Mouse (Mus musculus): ENCODE measurements at regions not wholly inside any gene's neighbourhood (a gene's known extent, or its start where the extent isn't known, plus 50 kb on each side); places are given as distances from the start of the nearest gene placed in this dataset.

DNA sequence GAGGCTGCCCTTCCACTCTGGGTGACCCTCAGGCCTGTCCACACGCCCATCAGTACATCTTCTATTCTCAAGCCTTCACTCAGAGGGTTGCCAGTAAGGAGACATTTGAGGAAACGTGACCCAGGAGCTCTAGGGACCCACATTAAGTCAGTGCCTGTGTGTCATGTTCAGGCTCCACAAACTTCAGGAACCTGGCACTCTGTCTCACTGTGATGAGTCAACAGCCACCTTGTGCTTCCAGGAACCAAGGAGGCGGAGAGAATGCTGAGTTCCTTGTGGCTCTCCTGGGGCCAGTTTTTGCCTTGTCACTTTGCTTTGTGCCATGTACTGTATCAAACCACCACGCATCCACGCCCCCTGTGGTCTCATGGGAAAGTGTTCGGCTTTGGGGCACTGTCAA lies 104.4 kb downstream of the Abhd5 start:
- Histone ChIP-seq H3K27me3 (ENCODE audit: control insufficient read depth, insufficient read depth, low read length) (no peaks in the 10 kb centered on the region; the same call in 1 of the 2 replicates), H3K27ac (replicated peaks; ENCODE audit: insufficient read depth, low read depth, low read length) (no peak overlapping the region), H3K36me3 (ENCODE audit: control insufficient read depth, insufficient read depth, low read length) (no peaks in the 10 kb centered on the region), H3K4me3 (ENCODE audit: insufficient read depth, low read depth, low read length) (no peak overlapping the region), H3K4me1 (ENCODE audit: control insufficient read depth, insufficient read depth, low read length) (no peaks in the 10 kb centered on the region), H3K79me2 (ENCODE audit: control insufficient read depth, insufficient read depth, low read length) (no peaks in the 10 kb centered on the region), H3K9ac (ENCODE audit: low read depth, low read length) (no peak overlapping the region)
- no peak for DNase-seq (ENCODE audit: extremely low read depth, low read depth, low spot score)
- WGBS, result 71% methylated on average over 6 of the region's 6 CpGs
- no peak for TF ChIP-seq CTCF (IDR thresholded peaks at IDR 0.05; ENCODE audit: low read depth, low read length)
- no peak for TF ChIP-seq POLR2A (IDR thresholded peaks at IDR 0.05; ENCODE audit: extremely low read depth, insufficient read depth, low read length)

DNA sequence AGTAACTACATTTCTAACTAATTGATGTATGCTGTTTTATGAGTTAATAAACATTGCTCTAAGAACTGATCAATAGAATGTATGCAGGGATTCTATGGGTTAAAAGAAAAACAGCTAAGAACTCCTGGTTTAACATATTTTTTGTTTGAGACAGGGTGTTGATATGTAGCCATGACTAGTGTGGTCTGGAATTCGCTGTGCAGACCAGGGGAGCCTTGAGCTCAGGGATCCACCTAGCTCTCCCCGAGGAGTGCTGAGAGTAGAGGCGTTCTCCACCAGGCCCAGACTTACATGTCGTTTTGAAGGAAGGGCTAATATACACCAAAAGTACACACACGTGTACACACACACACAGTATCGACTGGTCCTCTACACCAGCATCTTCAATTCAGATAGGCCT lies 108.1 kb downstream of the Abhd5 start:
- no peak overlapping the region for H3K9ac ChIP-seq (ENCODE audit: low read depth, low read length)
- H3K36me3 ChIP-seq (ENCODE audit: control insufficient read depth, insufficient read depth, low read length), result no peaks in the 10 kb centered on the region
- no peaks in the 10 kb centered on the region; the same call in 1 of the 2 replicates for H3K27me3 ChIP-seq (ENCODE audit: control insufficient read depth, insufficient read depth, low read length)
- WGBS, result 81% methylated on average over 6 of the region's 6 CpGs
- no peaks in the 10 kb centered on the region for H3K4me1 ChIP-seq (ENCODE audit: control insufficient read depth, insufficient read depth, low read length)
- no peak for DNase-seq (ENCODE audit: extremely low read depth, low read depth, low spot score)
- TF ChIP-seq POLR2A (IDR thresholded peaks at IDR 0.05; ENCODE audit: extremely low read depth, insufficient read depth, low read length) (no peak), CTCF (IDR thresholded peaks at IDR 0.05; ENCODE audit: low read depth, low read length) (no peak)
- H3K4me3 ChIP-seq (ENCODE audit: insufficient read depth, low read depth, low read length), result no peak overlapping the region
- no peaks in the 10 kb centered on the region for H3K79me2 ChIP-seq (ENCODE audit: control insufficient read depth, insufficient read depth, low read length)
- no peak overlapping the region for H3K27ac ChIP-seq (replicated peaks; ENCODE audit: insufficient read depth, low read depth, low read length)

DNA sequence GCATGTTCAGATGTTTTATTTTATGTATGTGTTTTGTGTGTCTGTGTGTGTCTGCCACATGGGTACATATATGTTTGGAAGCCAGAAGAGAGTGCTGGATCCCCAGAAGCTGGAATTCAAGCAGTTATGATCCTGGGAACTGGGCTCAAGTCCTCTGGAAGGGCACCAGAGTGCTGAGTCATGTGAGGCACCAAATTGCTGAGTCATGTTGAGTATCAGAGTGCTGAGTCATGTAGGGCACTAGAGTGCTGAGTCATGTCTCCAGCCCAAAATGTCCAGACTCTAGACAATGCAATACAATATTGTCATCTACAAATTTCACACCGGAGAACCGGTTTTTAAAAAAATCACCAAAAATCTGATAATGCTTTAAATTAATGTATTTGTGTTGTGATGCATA lies 120.1 kb downstream of the Abhd5 start:
- Histone ChIP-seq H3K79me2 (ENCODE audit: control insufficient read depth, insufficient read depth, low read length) (no peaks in the 10 kb centered on the region), H3K27me3 (ENCODE audit: control insufficient read depth, insufficient read depth, low read length) (no peaks in the 10 kb centered on the region), H3K9ac (ENCODE audit: low read depth, low read length) (no peak overlapping the region), H3K4me3 (ENCODE audit: insufficient read depth, low read depth, low read length) (no peak overlapping the region), H3K4me1 (ENCODE audit: control insufficient read depth, insufficient read depth, low read length) (no peaks in the 10 kb centered on the region), H3K27ac (replicated peaks; ENCODE audit: insufficient read depth, low read depth, low read length) (no peak overlapping the region), H3K36me3 (ENCODE audit: control insufficient read depth, insufficient read depth, low read length) (no peaks in the 10 kb centered on the region)
- no peak for DNase-seq (ENCODE audit: extremely low read depth, low read depth, low spot score)
- 95% methylated on average over 2 of the region's 2 CpGs for WGBS
- TF ChIP-seq CTCF (IDR thresholded peaks at IDR 0.05; ENCODE audit: low read depth, low read length) (no peak), POLR2A (IDR thresholded peaks at IDR 0.05; ENCODE audit: extremely low read depth, insufficient read depth, low read length) (no peak)

DNA sequence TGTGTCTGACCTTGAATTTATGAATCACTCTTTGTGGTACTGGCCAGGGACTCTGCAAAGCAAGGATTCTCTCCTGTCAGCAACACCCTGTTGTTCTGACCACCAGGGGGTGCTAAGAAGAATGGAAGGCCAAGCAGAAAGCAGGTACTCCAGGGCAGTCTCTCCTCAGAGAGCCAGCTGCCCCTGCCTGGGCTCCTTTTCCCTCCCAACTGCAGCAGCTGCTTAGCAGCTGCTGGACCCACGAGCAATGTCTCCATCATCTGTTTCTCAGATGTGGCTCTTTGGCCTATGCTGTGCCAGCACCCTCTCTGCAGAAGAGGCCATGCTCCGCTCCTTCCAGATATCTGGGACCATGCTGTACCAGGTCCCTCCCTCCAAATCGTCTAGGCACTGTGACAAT lies 124.9 kb downstream of the Abhd5 start:
- no peaks in the 10 kb centered on the region for H3K27me3 ChIP-seq (ENCODE audit: control insufficient read depth, insufficient read depth, low read length)
- H3K9ac ChIP-seq (ENCODE audit: low read depth, low read length), result no peak overlapping the region
- TF ChIP-seq CTCF (IDR thresholded peaks at IDR 0.05; ENCODE audit: low read depth, low read length) (peak; percentile 35; the same call in 1 of the 2 replicates), POLR2A (IDR thresholded peaks at IDR 0.05; ENCODE audit: extremely low read depth, insufficient read depth, low read length) (no peak)
- no peaks in the 10 kb centered on the region for H3K79me2 ChIP-seq (ENCODE audit: control insufficient read depth, insufficient read depth, low read length)
- H3K36me3 ChIP-seq (ENCODE audit: control insufficient read depth, insufficient read depth, low read length), result no peaks in the 10 kb centered on the region
- WGBS, result 68% methylated on average over 3 of the region's 3 CpGs
- peak; percentile 1 for DNase-seq (ENCODE audit: extremely low read depth, low read depth, low spot score)
- H3K27ac ChIP-seq (replicated peaks; ENCODE audit: insufficient read depth, low read depth, low read length), result no peak overlapping the region
- H3K4me1 ChIP-seq (ENCODE audit: control insufficient read depth, insufficient read depth, low read length), result no peaks in the 10 kb centered on the region
- H3K4me3 ChIP-seq (ENCODE audit: insufficient read depth, low read depth, low read length), result no peak overlapping the region

DNA sequence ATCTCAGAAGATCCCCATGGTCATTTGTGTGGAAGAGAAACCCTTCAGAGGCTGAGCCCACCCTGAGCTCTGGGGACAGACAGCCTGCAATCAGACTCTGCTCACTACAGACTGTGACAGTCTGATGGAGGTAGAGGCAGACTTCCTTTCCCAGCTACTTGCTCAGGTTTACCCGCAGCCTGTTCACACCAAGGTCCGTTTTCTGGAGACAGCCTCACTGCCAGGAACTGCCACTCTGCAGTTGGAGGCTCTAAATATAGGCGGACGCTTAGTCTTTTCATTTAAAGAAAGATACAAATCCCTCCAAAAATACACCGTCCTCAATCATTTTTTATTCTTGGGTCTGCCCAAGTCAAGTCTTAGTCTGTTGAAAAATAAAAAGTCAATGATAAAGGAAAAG lies 135.6 kb downstream of the Abhd5 start:
- TF ChIP-seq POLR2A (IDR thresholded peaks at IDR 0.05; ENCODE audit: extremely low read depth, insufficient read depth, low read length) (no peak), CTCF (IDR thresholded peaks at IDR 0.05; ENCODE audit: low read depth, low read length) (no peak)
- H3K4me1 ChIP-seq (ENCODE audit: control insufficient read depth, insufficient read depth, low read length), result no peaks in the 10 kb centered on the region
- H3K9ac ChIP-seq (ENCODE audit: low read depth, low read length), result no peak overlapping the region
- no peaks in the 10 kb centered on the region for H3K79me2 ChIP-seq (ENCODE audit: control insufficient read depth, insufficient read depth, low read length)
- WGBS, result 84% methylated on average over 5 of the region's 5 CpGs
- H3K4me3 ChIP-seq (ENCODE audit: insufficient read depth, low read depth, low read length), result no peak overlapping the region
- no peak overlapping the region for H3K27ac ChIP-seq (replicated peaks; ENCODE audit: insufficient read depth, low read depth, low read length)
- H3K36me3 ChIP-seq (ENCODE audit: control insufficient read depth, insufficient read depth, low read length), result no peaks in the 10 kb centered on the region
- no peaks in the 10 kb centered on the region for H3K27me3 ChIP-seq (ENCODE audit: control insufficient read depth, insufficient read depth, low read length)
- no peak for DNase-seq (ENCODE audit: extremely low read depth, low read depth, low spot score)

DNA sequence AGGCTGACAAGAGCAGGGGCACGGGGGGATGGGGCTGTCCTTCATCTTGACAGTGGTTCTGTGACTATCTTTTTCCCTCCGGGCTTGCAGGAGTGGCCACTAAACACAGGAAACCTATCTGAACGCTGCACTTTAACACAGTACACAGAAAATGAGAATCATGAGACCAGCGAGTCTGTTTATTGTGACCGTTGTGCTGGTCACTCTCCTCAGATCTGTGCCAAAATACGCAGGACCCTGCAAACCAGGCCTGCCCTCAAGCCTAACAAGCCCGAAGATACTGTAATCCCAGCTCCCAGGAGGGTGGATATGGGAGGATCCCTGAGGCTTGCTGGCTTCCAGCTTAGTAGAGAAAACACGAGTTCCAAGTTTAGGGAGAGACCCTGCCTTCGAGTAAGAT lies 143.3 kb downstream of the Abhd5 start:
- WGBS, result 58% methylated on average over 9 of the region's 9 CpGs
- no peak overlapping the region for H3K9ac ChIP-seq (ENCODE audit: low read depth, low read length)
- H3K4me3 ChIP-seq (ENCODE audit: insufficient read depth, low read depth, low read length), result no peak overlapping the region
- H3K4me1 ChIP-seq (ENCODE audit: control insufficient read depth, insufficient read depth, low read length), result no peaks in the 10 kb centered on the region
- no peaks in the 10 kb centered on the region for H3K27me3 ChIP-seq (ENCODE audit: control insufficient read depth, insufficient read depth, low read length)
- no peaks in the 10 kb centered on the region for H3K36me3 ChIP-seq (ENCODE audit: control insufficient read depth, insufficient read depth, low read length)
- no peaks in the 10 kb centered on the region for H3K79me2 ChIP-seq (ENCODE audit: control insufficient read depth, insufficient read depth, low read length)
- no peak overlapping the region for H3K27ac ChIP-seq (replicated peaks; ENCODE audit: insufficient read depth, low read depth, low read length)
- no peak for DNase-seq (ENCODE audit: extremely low read depth, low read depth, low spot score)
- no peak for TF ChIP-seq POLR2A (IDR thresholded peaks at IDR 0.05; ENCODE audit: extremely low read depth, insufficient read depth, low read length)
- no peak for TF ChIP-seq CTCF (IDR thresholded peaks at IDR 0.05; ENCODE audit: low read depth, low read length)

All from liver, adult 2 months (tissue).